ENCODE assay signal across 19 mouse cellular contexts in genomic region chr16:89870059-89870458, GRCm38 (mm10).
DNase-seq lines count a peak whose midpoint lies in the region; ATAC-seq and TF ChIP-seq lines count a peak whose summit lies in the region.
"Had no signal": no experiment of that assay in that cellular context is flagged by ENCODE, and none has a peak within 500 bp of the region (broad histone marks: within the 10 kb centered on the region; RNA-seq: fewer than 3 reads in every experiment).

No protein-coding gene starts in this region.

- no peak for DNase-seq in lung, embryonic 14.5 days
- no peak for DNase-seq in lung, postnatal 14 days
- no peak for DNase-seq in kidney, adult 8-10 months
- DNase-seq in spleen, postnatal 4 days (ENCODE audit: low spot score in 2 of 2): no peak
- DNase-seq: adrenal gland, postnatal 25 days; cerebellum, adult 2 months; cerebellum, postnatal 10 days; gastrocnemius, postnatal 36 days; heart, adult 11 months; heart, postnatal 36 days had no signal

- H3K9ac ChIP-seq in intestine, postnatal 0 days (ENCODE audit: low read depth, low read length): no peak overlapping the region
- no peak overlapping the region for H3K9ac ChIP-seq in intestine, embryonic 16.5 days (ENCODE audit: low read depth, low read length)
- H3K9ac ChIP-seq in lung, embryonic 14.5 days: no peak overlapping the region
- H3K9ac ChIP-seq: heart, embryonic 13.5 days; hindbrain, embryonic 15.5 days had no signal

- no peak overlapping the region for H3K27ac ChIP-seq in intestine, postnatal 0 days (ENCODE audit: low read depth, low read length)
- H3K27ac ChIP-seq in intestine, embryonic 16.5 days (ENCODE audit: low read length): no peak overlapping the region
- no peak overlapping the region for H3K27ac ChIP-seq in lung, embryonic 14.5 days (ENCODE audit: low read depth)
- peak overlapping the region; percentile 96 for H3K27ac ChIP-seq in macrophage
- H3K27ac ChIP-seq: embryonic facial prominence, embryonic 10.5 days; heart, embryonic 13.5 days; hindbrain, embryonic 15.5 days had no signal

- H3K4me1 ChIP-seq in intestine, postnatal 0 days (replicated peaks; ENCODE audit: control insufficient read depth, insufficient read depth, low read length): no peaks in the 10 kb centered on the region
- no peaks in the 10 kb centered on the region for H3K4me1 ChIP-seq in intestine, embryonic 16.5 days (ENCODE audit: control insufficient read depth, insufficient read depth, low read length)
- peaks cover 3% of the 10 kb centered on the region; the same call in 1 of the 2 replicates for H3K4me1 ChIP-seq in lung, embryonic 14.5 days (ENCODE audit: insufficient read depth)
- peaks cover 75% of the 10 kb centered on the region for H3K4me1 ChIP-seq in E14TG2a.4 (replicated peaks; ENCODE audit: low read depth, low read length)

- peak; percentile 19; the same call in 1 of the 2 replicates for TF ChIP-seq CTCF in intestine, postnatal 0 days (IDR thresholded peaks at IDR 0.05; ENCODE audit: low read depth)
- TF ChIP-seq CTCF in lung, embryonic 14.5 days (IDR thresholded peaks at IDR 0.05; ENCODE audit: low read depth): peak; percentile 19; the same call in 1 of the 2 replicates
- peak; percentile 64 for TF ChIP-seq CTCF in E14TG2a.4 (conservative IDR thresholded peaks at IDR 0.05; ENCODE audit: low read length)

- WGBS in intestine, postnatal 0 days: 94% methylated on average over 6 of the region's 6 CpGs
- 96% methylated on average over 6 of the region's 6 CpGs for WGBS in intestine, embryonic 16.5 days
- 89% methylated on average over 6 of the region's 6 CpGs for WGBS in lung, embryonic 14.5 days
- 94% methylated on average over 6 of the region's 6 CpGs for WGBS in macrophage (ENCODE audit: missing documents)

- H3K27me3 ChIP-seq in intestine, postnatal 0 days (replicated peaks; ENCODE audit: control insufficient read depth, insufficient read depth, low read length): no peaks in the 10 kb centered on the region
- no peaks in the 10 kb centered on the region for H3K27me3 ChIP-seq in intestine, embryonic 16.5 days (replicated peaks; ENCODE audit: control insufficient read depth, insufficient read depth, low read length)
- H3K27me3 ChIP-seq in lung, embryonic 14.5 days (ENCODE audit: insufficient read depth, low read length): no peaks in the 10 kb centered on the region
- peaks cover 4% of the 10 kb centered on the region for H3K27me3 ChIP-seq in E14TG2a.4 (ENCODE audit: insufficient read depth, low read length)
- H3K27me3 ChIP-seq: heart, embryonic 13.5 days; hindbrain, embryonic 15.5 days had no signal

- H3K9me3 ChIP-seq in intestine, postnatal 0 days (ENCODE audit: control insufficient read depth): no peaks in the 10 kb centered on the region
- H3K9me3 ChIP-seq in intestine, embryonic 16.5 days (ENCODE audit: control insufficient read depth, low read length): no peaks in the 10 kb centered on the region
- no peaks in the 10 kb centered on the region for H3K9me3 ChIP-seq in lung, embryonic 14.5 days (ENCODE audit: low read depth, low read length)
- no peaks in the 10 kb centered on the region for H3K9me3 ChIP-seq in E14TG2a.4 (ENCODE audit: low read length)
- H3K9me3 ChIP-seq: hindbrain, embryonic 15.5 days had no signal

- no peak for ATAC-seq in intestine, postnatal 0 days
- ATAC-seq in intestine, embryonic 16.5 days: no peak
- no peak for ATAC-seq in lung, embryonic 14.5 days (ENCODE audit: insufficient read depth)
- ATAC-seq: activated CD4-positive, CD25-positive, alpha-beta regulatory T cell, adult 4 months; forebrain, embryonic 14.5 days had no signal

- no peak overlapping the region for H3K4me3 ChIP-seq in intestine, postnatal 0 days (ENCODE audit: low read depth, low read length)
- no peak overlapping the region for H3K4me3 ChIP-seq in intestine, embryonic 16.5 days (ENCODE audit: low read length)
- H3K4me3 ChIP-seq in lung, embryonic 14.5 days (ENCODE audit: low read depth, low read length): no peak overlapping the region
- H3K4me3 ChIP-seq in E14TG2a.4 (replicated peaks; ENCODE audit: low read length): no peak overlapping the region
- H3K4me3 ChIP-seq in macrophage (ENCODE audit: inconsistent target): no peak overlapping the region
- H3K4me3 ChIP-seq: embryonic facial prominence, embryonic 10.5 days; heart, embryonic 13.5 days; hindbrain, embryonic 15.5 days had no signal

- no peaks in the 10 kb centered on the region; the same call in 1 of the 2 replicates for H3K36me3 ChIP-seq in intestine, postnatal 0 days (ENCODE audit: control insufficient read depth, insufficient read depth)
- H3K36me3 ChIP-seq in intestine, embryonic 16.5 days (ENCODE audit: control insufficient read depth, insufficient read depth, low read length): no peaks in the 10 kb centered on the region; the same call in 1 of the 2 replicates
- H3K36me3 ChIP-seq in lung, embryonic 14.5 days (ENCODE audit: insufficient read depth): peaks cover 4% of the 10 kb centered on the region; the same call in 1 of the 2 replicates
- H3K36me3 ChIP-seq in E14TG2a.4 (ENCODE audit: insufficient read depth, low read length) (no peaks in the 10 kb centered on the region; the same call in 1 of the 2 replicates), macrophage (ENCODE audit: inconsistent target) (no peaks in the 10 kb centered on the region)
- H3K36me3 ChIP-seq: hindbrain, embryonic 15.5 days had no signal

- H3K79me2 ChIP-seq in macrophage (ENCODE audit: inconsistent target): no peaks in the 10 kb centered on the region

- no peak overlapping the region for H3K4me2 ChIP-seq in intestine, postnatal 0 days (replicated peaks; ENCODE audit: low read depth)
- no peak overlapping the region for H3K4me2 ChIP-seq in intestine, embryonic 16.5 days (ENCODE audit: low read depth, low read length)
- no peak overlapping the region for H3K4me2 ChIP-seq in lung, embryonic 14.5 days
- H3K4me2 ChIP-seq: heart, embryonic 13.5 days; hindbrain, embryonic 15.5 days had no signal
